Mouse (Mus musculus): ENCODE results near the gene Sirt6.

GRCm38 (mm10) chr10:81636338-81636737 is 8.7 kb upstream of the Sirt6 start:
- TF ChIP-seq POLR2A (IDR thresholded peaks at IDR 0.05; ENCODE audit: control insufficient read depth, extremely low read depth, insufficient read depth, low read length, poor library complexity) (no peak), CTCF (IDR thresholded peaks at IDR 0.05; ENCODE audit: borderline replicate concordance, control insufficient read depth, extremely low read depth, insufficient read depth, low read length, poor library complexity) (no peak)

Data from thymus, adult 2 months (tissue).